Mouse (Mus musculus) CH12.LX (cell line): Measurements from ENCODE around the gene Birc3. TPM values are rescaled to one million over a fixed set of nuclear protein-coding genes. Genes with fewer than 3 reads are reported as not detected.

ENCODE experiments used
- DNase-seq: peaks from one replicate; pipeline ENCODE4 v3.0.0-alpha.2; 2013; ENCODE audit errors: extremely low read depth
- H3K27ac ChIP-seq: 2 replicates; pipeline ENCODE4 v1.5.1; 2012; ENCODE audit warnings: low read depth, mild to moderate bottlenecking, control low read depth, moderate library complexity; ENCODE audit not compliant: insufficient read depth
- H3K27me3 ChIP-seq: replicated peaks from 2 replicates; pipeline ENCODE3; 2012; ENCODE audit warnings: inconsistent platforms
- H3K36me3 ChIP-seq, 2 experiments: replicated peaks in 1 of 2; 2 replicates each; pipeline versions ENCODE3 to v1.6.1; 2012; ENCODE audit warnings: inconsistent platforms in 1 of 2, low read length in 1 of 2, mild to moderate bottlenecking in 1 of 2, mixed read lengths in 1 of 2, moderate library complexity in 1 of 2; ENCODE audit not compliant: control insufficient read depth in 1 of 2, insufficient read depth in 1 of 2
- H3K4me1 ChIP-seq, 2 experiments: 2 replicates each; pipeline ENCODE4 v1.6.1; 2012; ENCODE audit warnings: inconsistent platforms in 1 of 2, moderate library complexity in 1 of 2; ENCODE audit not compliant: insufficient read depth in 2 of 2, control insufficient read depth in 1 of 2
- H3K4me2 ChIP-seq: 2 replicates; pipeline ENCODE4 v1.6.1; 2012; ENCODE audit warnings: low read depth, mild to moderate bottlenecking, control low read depth; ENCODE audit not compliant: poor library complexity, insufficient read depth, severe bottlenecking
- H3K4me3 ChIP-seq, 3 experiments: fragments of 150-350 bp in 1 of 3; sonication (generic) in 1 of 3; replicated peaks in 1 of 3; 2 replicates each; pipeline versions ENCODE3 to v1.5.1; 2011 to 2012; ENCODE audit warnings: low read depth in 2 of 3, low read length in 2 of 3, mild to moderate bottlenecking in 2 of 3, moderate library complexity in 2 of 3, control low read depth in 1 of 3, improper control_type of control experiment in 1 of 3, inconsistent platforms in 1 of 3, mixed read lengths in 1 of 3; ENCODE audit not compliant: poor library complexity in 1 of 3
- H3K79me2 ChIP-seq: replicated peaks from 2 replicates; pipeline ENCODE4 v1.6.1; 2012; ENCODE audit warnings: mild to moderate bottlenecking, moderate library complexity; ENCODE audit not compliant: control insufficient read depth, poor library complexity, insufficient read depth, severe bottlenecking; ENCODE audit errors: extremely low read depth
- H3K9ac ChIP-seq: 2 replicates; pipeline ENCODE4 v1.6.1; 2012; ENCODE audit warnings: low read depth, mild to moderate bottlenecking, control low read depth, moderate library complexity; ENCODE audit not compliant: insufficient read depth
- H3K9me3 ChIP-seq: replicated peaks from 2 replicates; pipeline ENCODE3; 2012; ENCODE audit warnings: low read length, inconsistent platforms, mixed read lengths
- BHLHE40 ChIP-seq: IDR thresholded peaks from 2 replicates; pipeline ENCODE4 v1.6.1; 2011; ENCODE audit warnings: mild to moderate bottlenecking, low read depth, low read length, improper control_type of control experiment
- CHD1 ChIP-seq: IDR thresholded peaks from 2 replicates; pipeline ENCODE4 v1.6.1; 2012; ENCODE audit warnings: low read depth, low read length, improper control_type of control experiment, inconsistent platforms
- CHD2 ChIP-seq: IDR thresholded peaks from 2 replicates; pipeline ENCODE4 v1.6.1; 2011; ENCODE audit warnings: low read length, improper control_type of control experiment
- E2F4 ChIP-seq: IDR thresholded peaks from 2 replicates; pipeline ENCODE4 v1.6.1; 2011; ENCODE audit warnings: low read depth, low read length, improper control_type of control experiment; ENCODE audit not compliant: insufficient replicate concordance
- ELF1 ChIP-seq: IDR thresholded peaks from 2 replicates; pipeline ENCODE4 v1.6.1; 2014; ENCODE audit warnings: low read depth, mild to moderate bottlenecking, inconsistent platforms, low read length, improper control_type of control experiment
- EP300 ChIP-seq: IDR thresholded peaks from 2 replicates; pipeline ENCODE4 v1.6.1; 2011; ENCODE audit warnings: low read length, improper control_type of control experiment
- ETS1 ChIP-seq: conservative IDR thresholded peaks from 2 replicates; pipeline ENCODE4 v1.6.1; 2012; ENCODE audit warnings: low read depth, mild to moderate bottlenecking, inconsistent platforms, low read length, improper control_type of control experiment, moderate library complexity
- GABPA ChIP-seq: IDR thresholded peaks from 2 replicates; pipeline ENCODE4 v1.6.1; 2012; ENCODE audit warnings: low read depth, low read length, improper control_type of control experiment, inconsistent platforms; ENCODE audit not compliant: insufficient replicate concordance
- HCFC1 ChIP-seq: IDR thresholded peaks from 2 replicates; pipeline ENCODE4 v1.6.1; 2012; ENCODE audit warnings: low read depth, mild to moderate bottlenecking, inconsistent platforms, low read length, improper control_type of control experiment
- JUND ChIP-seq: conservative IDR thresholded peaks from 2 replicates; pipeline ENCODE4 v1.6.1; 2011; ENCODE audit warnings: low read depth, low read length, improper control_type of control experiment
- MAFK ChIP-seq: IDR thresholded peaks from 2 replicates; pipeline ENCODE4 v1.6.1; 2011; ENCODE audit warnings: low read length, improper control_type of control experiment; ENCODE audit not compliant: insufficient replicate concordance
- MAX ChIP-seq: IDR thresholded peaks from 2 replicates; pipeline ENCODE4 v1.6.1; 2011; ENCODE audit warnings: low read length, improper control_type of control experiment
- MAZ ChIP-seq: IDR thresholded peaks from 2 replicates; pipeline ENCODE4 v1.6.1; 2012; ENCODE audit warnings: low read depth, mild to moderate bottlenecking, inconsistent platforms, low read length, improper control_type of control experiment, moderate library complexity
- NELFE ChIP-seq: IDR thresholded peaks from 2 replicates; pipeline ENCODE4 v1.6.1; 2011; ENCODE audit warnings: low read depth, low read length, improper control_type of control experiment
- NRF1 ChIP-seq: IDR thresholded peaks from 2 replicates; pipeline ENCODE4 v1.6.1; 2014; ENCODE audit warnings: low read depth, mild to moderate bottlenecking, inconsistent platforms, low read length, improper control_type of control experiment, moderate library complexity
- RAD21 ChIP-seq: IDR thresholded peaks from 2 replicates; pipeline ENCODE4 v1.6.1; 2011; ENCODE audit warnings: low read depth, mild to moderate bottlenecking, low read length, improper control_type of control experiment, moderate library complexity
- RCOR1 ChIP-seq: conservative IDR thresholded peaks from 2 replicates; pipeline ENCODE4 v1.6.1; 2012; ENCODE audit warnings: low read depth, mild to moderate bottlenecking, inconsistent platforms, low read length, improper control_type of control experiment
- SIN3A ChIP-seq: IDR thresholded peaks from 2 replicates; pipeline ENCODE4 v1.6.1; 2012; ENCODE audit warnings: low read length, improper control_type of control experiment, inconsistent platforms
- TCF12 ChIP-seq: IDR thresholded peaks from 2 replicates; pipeline ENCODE4 v1.6.1; 2014; ENCODE audit warnings: low read depth, mild to moderate bottlenecking, inconsistent platforms, low read length, improper control_type of control experiment
- ZC3H11A ChIP-seq: IDR thresholded peaks from 2 replicates; pipeline ENCODE4 v1.6.1; 2012; ENCODE audit warnings: low read depth, mild to moderate bottlenecking, inconsistent platforms, low read length, improper control_type of control experiment
- ZKSCAN1 ChIP-seq: IDR thresholded peaks from 2 replicates; pipeline ENCODE4 v1.6.1; 2012; ENCODE audit warnings: low read depth, inconsistent platforms, low read length, improper control_type of control experiment, borderline replicate concordance
- dilution Hi-C: fragments of 300-500 bp; cut with MboI; formaldehyde crosslinking; loops from 2 replicates; pipeline ENCODE4 v1.14.3; 2020; ENCODE audit warnings: low sequenced_read_pairs; ENCODE audit not compliant: extremely low pct_unique_long_range_greater_than_20kb, extremely low pct_ligation_motif_present
- in situ Hi-C: fragments of 300-500 bp; cut with MboI; formaldehyde crosslinking; loops from 3 replicates; pipeline ENCODE4 v1.14.3; 2019; ENCODE audit warnings: low sequenced_read_pairs, low pct_ligation_motif_present, low pct_unique_long_range_greater_than_20kb, mixed read lengths
- polyA plus RNA-seq: library from polyadenylated mRNA; unstranded; fragments of >175 nt; gene quantifications from 2 replicates; pipeline ENCODE4 v1.2.1, GENCODE M21; 2012; ENCODE audit warnings: low read depth; ENCODE audit not compliant: insufficient read length
- total RNA-seq, 2 experiments: library from RNA; depleted of rRNA; stranded (reverse); fragments of 300-350 nt in 1 of 2; fragments of >200 nt in 1 of 2; gene quantifications; 2 replicates each; pipeline ENCODE4 v1.2.3; 2012 to 2014

Gene Birc3
- total and polyA plus RNA-seq, 3 experiments = 67.9 to 80.0 (median 73.2) TPM

- no peak overlapping the region for H3K9ac ChIP-seq
- H3K4me1 ChIP-seq = peaks cover 20 to 70% of the 10 kb centered on the region in 2 experiments
- DNase-seq = peak; percentile 69
- peaks cover 34% of the 10 kb centered on the region for H3K79me2 ChIP-seq
- peaks cover 22% of the 10 kb centered on the region for H3K9me3 ChIP-seq
- in situ Hi-C loops (loop anchor here (25.0 kb wide), 1 partner anchor 649 kb away; no protein-coding TSS in a partner anchor), dilution Hi-C loops (no loop called here)
- H3K27me3 ChIP-seq = no peaks in the 10 kb centered on the region
- H3K4me2 ChIP-seq = peak overlapping the region; percentile 22; the same call in 1 of the 2 replicates
- TF ChIP-seq TCF12 (no peak), CHD2 (no peak), EP300 (peak; percentile 11; the same call in 1 of the 2 replicates), ELF1 (no peak), ETS1 (peak; percentile 65; the same call in 1 of the 2 replicates), MAZ (no peak), JUND (no peak), ZKSCAN1 (no peak), HCFC1 (no peak), SIN3A (no peak), RAD21 (no peak), E2F4 (no peak), CHD1 (no peak), BHLHE40 (peak; percentile 84), GABPA (no peak), ZC3H11A (no peak), RCOR1 (no peak), MAX (no peak)
- peaks cover 28 to 78% of the 10 kb centered on the region in 2 experiments for H3K36me3 ChIP-seq
- H3K4me3 ChIP-seq = no peak overlapping the region
- peak overlapping the region; percentile 59 for H3K27ac ChIP-seq
Measured at GRCm38 (mm10) chr9:7860976-7861375, 12.0 kb downstream of the Birc3 start.

GRCm38 (mm10) chr9:7855912-7856311, 17.1 kb downstream of the Birc3 start:
- Histone ChIP-seq H3K27ac (peak overlapping the region; percentile 54), H3K4me2 (no peak overlapping the region), H3K9ac (no peak overlapping the region), H3K9me3 (peaks cover 6% of the 10 kb centered on the region), H3K79me2 (peaks cover 17% of the 10 kb centered on the region), H3K4me3 (no peak overlapping the region), H3K27me3 (no peaks in the 10 kb centered on the region), H3K36me3 (peaks cover 50 to 80% of the 10 kb centered on the region in 2 experiments), H3K4me1 (peaks cover 21 to 42% of the 10 kb centered on the region in 2 experiments)
- dilution Hi-C loops (no loop called here), in situ Hi-C loops (loop anchor here (25.0 kb wide), 1 partner anchor 644 kb away; no protein-coding TSS in a partner anchor)
- no peak for DNase-seq
- TF ChIP-seq MAFK = no peak
- no peak for TF ChIP-seq CHD2
- no peak for TF ChIP-seq NELFE
- TF ChIP-seq NRF1 = no peak
